Mouse (Mus musculus) kidney, embryonic 15.5 days (tissue): ENCODE results near the gene Ms4a5. TPM values are rescaled to one million over a fixed set of nuclear protein-coding genes. Genes with fewer than 3 reads are reported as not detected.
"Not testable (repeated sequence)": the region's sequence is repeated elsewhere in the genome, so short reads cannot be mapped to it uniquely, and the experiment has no call there.

Experiments used
- ATAC-seq: fragments of 200-750 bp; cut with Nextera tagmentation; replicated peaks from 2 replicates; pipeline ENCODE4 v1.8.0; 2017; ENCODE audit warnings: moderate TSS enrichment; ENCODE audit not compliant: low FRiP score
- H3K27ac ChIP-seq: fragments of 300-500 bp; sonication (generic); 2 replicates; pipeline ENCODE4 v1.5.1; 2015; ENCODE audit warnings: mild to moderate bottlenecking, inconsistent platforms
- H3K27me3 ChIP-seq: fragments of 300-500 bp; sonication (generic); 2 replicates; pipeline ENCODE4 v1.6.1; 2015; ENCODE audit warnings: inconsistent platforms
- H3K36me3 ChIP-seq: fragments of 300-500 bp; sonication (generic); 2 replicates; pipeline ENCODE4 v1.6.1; 2015; ENCODE audit warnings: inconsistent platforms
- H3K4me1 ChIP-seq: fragments of 300-500 bp; sonication (generic); 2 replicates; pipeline ENCODE4 v1.6.1; 2015; ENCODE audit warnings: inconsistent platforms
- H3K4me2 ChIP-seq: fragments of 300-500 bp; sonication (generic); 2 replicates; pipeline ENCODE4 v1.6.1; 2015; ENCODE audit warnings: moderate library complexity, mild to moderate bottlenecking, inconsistent platforms
- H3K4me3 ChIP-seq: fragments of 300-500 bp; sonication (generic); replicated peaks from 2 replicates; pipeline ENCODE4 v1.5.1; 2015; ENCODE audit warnings: mild to moderate bottlenecking, inconsistent platforms
- H3K9ac ChIP-seq: fragments of 300-500 bp; sonication (generic); 2 replicates; pipeline ENCODE4 v1.6.1; 2015; ENCODE audit warnings: mild to moderate bottlenecking, inconsistent platforms
- H3K9me3 ChIP-seq: fragments of 300-500 bp; sonication (generic); replicated peaks from 2 replicates; pipeline ENCODE4 v1.6.1; 2016; ENCODE audit warnings: inconsistent platforms
- WGBS: fragments of 180-500 bp; shearing (Covaris S2); methylation state at CpG from one replicate; pipeline ENCODE4 v1.1.7; 2015; ENCODE audit warnings: mixed read lengths; 5-methylcytosine and 5-hydroxymethylcytosine counted together
- polyA plus RNA-seq: library from polyadenylated mRNA; unstranded; fragments of >200 nt; fragmentation: Nextera tagmentation; extraction: Ambion mirVana; gene quantifications from 2 replicates; pipeline ENCODE4 v1.2.1, GENCODE M21; 2015

The Ms4a5 gene
- polyA plus RNA-seq, 1 experiment from 2014 or later, result not detected

GRCm38 (mm10) chr19:11264602-11265185, 19.0 kb downstream of the Ms4a5 start:
- no peaks in the 10 kb centered on the region for H3K9me3 ChIP-seq
- no peak overlapping the region for H3K4me2 ChIP-seq
- H3K27me3 ChIP-seq, result no peaks in the 10 kb centered on the region
- no peak overlapping the region for H3K9ac ChIP-seq
- no peaks in the 10 kb centered on the region for H3K36me3 ChIP-seq
- no peak overlapping the region for H3K27ac ChIP-seq
- no peak overlapping the region for H3K4me3 ChIP-seq
- no peak for ATAC-seq
- 84% methylated on average over 9 of the region's 9 CpGs for WGBS
- no peaks in the 10 kb centered on the region for H3K4me1 ChIP-seq

GRCm38 (mm10) chr19:11263549-11263948, 20.1 kb downstream of the Ms4a5 start:
- H3K36me3 ChIP-seq, result no peaks in the 10 kb centered on the region
- no peak for ATAC-seq
- no peaks in the 10 kb centered on the region for H3K9me3 ChIP-seq
- no peaks in the 10 kb centered on the region for H3K27me3 ChIP-seq
- H3K27ac ChIP-seq, result no peak overlapping the region
- H3K4me3 ChIP-seq, result no peak overlapping the region
- no peaks in the 10 kb centered on the region for H3K4me1 ChIP-seq
- WGBS, result 77% methylated on average over 3 of the region's 3 CpGs
- no peak overlapping the region for H3K4me2 ChIP-seq
- no peak overlapping the region for H3K9ac ChIP-seq

GRCm38 (mm10) chr19:11262932-11263331, 20.7 kb downstream of the Ms4a5 start:
- H3K27ac ChIP-seq, H3K36me3 ChIP-seq, H3K4me3 ChIP-seq, H3K4me2 ChIP-seq, H3K9ac ChIP-seq, H3K9me3 ChIP-seq, H3K4me1 ChIP-seq, ATAC-seq, H3K27me3 ChIP-seq: not testable (repeated sequence)
- 65% methylated on average over 4 of the region's 4 CpGs for WGBS

GRCm38 (mm10) chr19:11261522-11261921, 22.2 kb downstream of the Ms4a5 start:
- ATAC-seq, result no peak
- H3K36me3 ChIP-seq, result no peaks in the 10 kb centered on the region
- 76% methylated on average over 2 of the region's 2 CpGs for WGBS
- H3K27me3 ChIP-seq, result no peaks in the 10 kb centered on the region
- no peak overlapping the region for H3K4me3 ChIP-seq
- H3K4me1 ChIP-seq, result no peaks in the 10 kb centered on the region
- H3K9ac ChIP-seq, result no peak overlapping the region
- no peak overlapping the region for H3K27ac ChIP-seq
- H3K9me3 ChIP-seq, result no peaks in the 10 kb centered on the region
- H3K4me2 ChIP-seq, result no peak overlapping the region

GRCm38 (mm10) chr19:11244230-11244629, 39.4 kb downstream of the Ms4a5 start:
- no peak for ATAC-seq
- no peak overlapping the region for H3K27ac ChIP-seq
- no peaks in the 10 kb centered on the region for H3K9me3 ChIP-seq
- no peak overlapping the region for H3K9ac ChIP-seq
- H3K4me2 ChIP-seq, result no peak overlapping the region
- no peaks in the 10 kb centered on the region for H3K36me3 ChIP-seq
- H3K4me3 ChIP-seq, result no peak overlapping the region
- H3K27me3 ChIP-seq, result no peaks in the 10 kb centered on the region
- no peaks in the 10 kb centered on the region for H3K4me1 ChIP-seq

GRCm38 (mm10) chr19:11242560-11242959, 41.1 kb downstream of the Ms4a5 start:
- no peaks in the 10 kb centered on the region for H3K9me3 ChIP-seq

GRCm38 (mm10) chr19:11235820-11236219, 47.9 kb downstream of the Ms4a5 start:
- Histone ChIP-seq H3K27ac (no peak overlapping the region), H3K4me3 (no peak overlapping the region), H3K27me3 (no peaks in the 10 kb centered on the region), H3K9ac (no peak overlapping the region), H3K36me3 (no peaks in the 10 kb centered on the region), H3K4me2 (no peak overlapping the region), H3K4me1 (no peaks in the 10 kb centered on the region), H3K9me3 (no peaks in the 10 kb centered on the region)
- no peak for ATAC-seq

More at GRCm38 (mm10) chr19:11242560-11242959, 41.1 kb downstream of the Ms4a5 start:
- Histone ChIP-seq H3K4me1 (no peaks in the 10 kb centered on the region), H3K4me3 (no peak overlapping the region), H3K9ac (no peak overlapping the region), H3K27ac (no peak overlapping the region), H3K36me3 (no peaks in the 10 kb centered on the region), H3K4me2 (no peak overlapping the region), H3K27me3 (no peaks in the 10 kb centered on the region)
- no peak for ATAC-seq
- 60% methylated on average over 5 of the region's 5 CpGs for WGBS

- H3K27me3 ChIP-seq, result no peaks in the 10 kb centered on the region
- no peak overlapping the region for H3K9ac ChIP-seq
- H3K4me1 ChIP-seq, result no peaks in the 10 kb centered on the region
- no peak for ATAC-seq
- H3K36me3 ChIP-seq, result no peaks in the 10 kb centered on the region
- no peak overlapping the region for H3K4me2 ChIP-seq
- no peak overlapping the region for H3K4me3 ChIP-seq
- WGBS, result 69% methylated on average over 5 of the region's 5 CpGs
- no peak overlapping the region for H3K27ac ChIP-seq
- no peaks in the 10 kb centered on the region for H3K9me3 ChIP-seq
Observed at GRCm38 (mm10) chr19:11234921-11235735, 48.5 kb downstream of the Ms4a5 start.

GRCm38 (mm10) chr19:11234244-11234643, 49.4 kb downstream of the Ms4a5 start:
- Histone ChIP-seq H3K4me3 (no peak overlapping the region), H3K27me3 (no peaks in the 10 kb centered on the region), H3K9ac (no peak overlapping the region), H3K4me2 (no peak overlapping the region), H3K36me3 (no peaks in the 10 kb centered on the region), H3K27ac (no peak overlapping the region), H3K4me1 (no peaks in the 10 kb centered on the region), H3K9me3 (no peaks in the 10 kb centered on the region)
- WGBS, result 63% methylated on average over 5 of the region's 5 CpGs
- ATAC-seq, result no peak

- WGBS, result 72% methylated on average over 5 of the region's 5 CpGs
- Histone ChIP-seq H3K27ac (no peak within 1 kb of the TSS), H3K9ac (no peak within 1 kb of the TSS), H3K4me2 (no peak within 1 kb of the TSS), H3K36me3 (no peaks in the 10 kb centered on the region), H3K4me1 (no peaks in the 10 kb centered on the region), H3K9me3 (no peaks in the 10 kb centered on the region), H3K27me3 (no peaks in the 10 kb centered on the region), H3K4me3 (no peak within 1 kb of the TSS)
- no peak for ATAC-seq
Observed at GRCm38 (mm10) chr19:11232348-11232747, 51.3 kb downstream of the Ms4a5 start, which contains the start of gene Ms4a12. TSS of gene Ms4a12 (minus strand) at chr19:11232448.
